Mouse (Mus musculus): ENCODE measurements around the gene Vmn1r163. TPM values are rescaled to one million over a fixed set of nuclear protein-coding genes. Genes with fewer than 3 reads are reported as not detected.

The Vmn1r163 gene
- polyA plus RNA-seq (2012; rRNA removed) = not detected in 2 replicates

DNA sequence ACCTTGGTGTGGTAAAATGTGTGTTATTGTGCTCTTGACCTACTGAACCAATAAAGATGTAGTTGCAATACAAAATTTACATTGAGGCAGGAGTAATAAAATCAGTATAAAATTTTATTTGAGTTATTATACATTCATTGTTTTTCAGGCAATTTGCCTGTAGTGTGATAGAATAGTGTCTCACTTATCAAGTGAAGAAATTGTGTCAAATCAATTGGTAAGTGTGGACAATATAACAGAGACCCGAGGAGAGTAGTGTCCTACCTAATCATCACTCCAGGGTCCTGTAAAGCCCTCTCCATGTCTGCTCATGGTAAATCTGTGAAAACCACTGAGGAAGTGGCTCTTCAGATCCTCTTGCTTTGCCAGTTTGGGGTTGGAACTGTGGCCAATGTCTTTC is at the start of gene Vmn1r163:
Gene Vmn1r163, plus strand, starts transcription at position 301 of the 400 bp plus-strand sequence.

DNA sequence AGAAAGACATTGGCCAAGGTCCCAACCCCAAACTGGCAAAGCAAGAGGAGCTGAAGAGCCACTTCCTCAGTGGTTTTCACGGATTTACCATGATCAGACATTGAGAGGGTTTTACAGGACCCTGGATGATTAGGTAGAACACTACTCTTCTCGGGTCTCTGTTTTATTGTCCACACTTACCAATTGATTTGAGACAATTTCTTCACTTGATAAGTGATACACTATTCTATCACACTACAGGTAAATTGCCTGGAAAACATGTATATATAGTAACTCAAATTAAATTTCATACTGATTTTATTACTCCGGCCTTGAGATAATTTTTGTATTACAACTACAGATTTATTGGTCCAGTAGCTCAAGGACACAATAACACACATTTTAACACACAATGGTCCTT is 35.5 kb upstream of the Vmn1r163 start, which contains the start of gene Gm4216:
Gene Gm4216, minus strand, starts transcription at position 101 of the 400 bp plus-strand sequence.

GRCm38 (mm10) chr7:23067356-23067755 is 12.0 kb downstream of the Vmn1r163 start, which contains the start of gene Gm8720:
Gene Gm8720, minus strand, starts transcription at chr7:23067456.

Other genes starting within 250 kb of the Vmn1r163 start
- gene Vmn1r159, start 211.9 kb upstream of the Vmn1r163 start, polyA plus RNA-seq (2012; rRNA removed) = not detected in 2 replicates
- gene Vmn1r160, start 184.3 kb upstream of the Vmn1r163 start, polyA plus RNA-seq (2012; rRNA removed) = not detected in 2 replicates
- gene Gm4214, start 70.9 kb upstream of the Vmn1r163 start, polyA plus RNA-seq (2012; rRNA removed) = not detected in 2 replicates
- not detected in 2 replicates for gene Gm4216, start 35.6 kb upstream of the Vmn1r163 start, polyA plus RNA-seq (2012; rRNA removed)
- gene Gm8720, start 11.9 kb downstream of the Vmn1r163 start, polyA plus RNA-seq (2012; rRNA removed) = not detected in 2 replicates
- not detected in 2 replicates for gene Gm10662, start 88.9 kb downstream of the Vmn1r163 start, polyA plus RNA-seq (2012; rRNA removed)
- gene Vmn1r165, start 161.8 kb downstream of the Vmn1r163 start, polyA plus RNA-seq (2012; rRNA removed) = not detected in 2 replicates
- gene Vmn1r166, start 196.1 kb downstream of the Vmn1r163 start, polyA plus RNA-seq (2012; rRNA removed) = not detected in 2 replicates
- gene Gm6902, start 223.4 kb downstream of the Vmn1r163 start, polyA plus RNA-seq (2012; rRNA removed) = not detected in 2 replicates
- gene Nlrp4e, start 245.7 kb downstream of the Vmn1r163 start, polyA plus RNA-seq (2012; rRNA removed) = not detected in 2 replicates